ENCODE assay signal across 10 mouse cellular contexts in genomic region chr11:35976482-35976881, GRCm38 (mm10). TPM values are rescaled to one million over a fixed set of nuclear protein-coding genes. Genes with fewer than 3 reads are reported as not detected.
A peak's percentile ranks its signal among the peaks of the same experiment; 100 is the strongest.
DNase-seq lines count a peak whose midpoint lies in the region; ATAC-seq and TF ChIP-seq lines count a peak whose summit lies in the region.
"Had no signal": no experiment of that assay in that cellular context is flagged by ENCODE, and none has a peak within 500 bp of the region (broad histone marks: within the 10 kb centered on the region; RNA-seq: fewer than 3 reads in every experiment).

No protein-coding gene starts in this region.

- WGBS in lung, postnatal 0 days, result 38% methylated on average over 6 of the region's 6 CpGs
- WGBS in embryonic facial prominence, embryonic 14.5 days, result 33% methylated on average over 6 of the region's 6 CpGs
- 41% methylated on average over 6 of the region's 6 CpGs for whole genome bisulfite sequencing in neural tube, embryonic 14.5 days

- no peak for DNase-seq in lung, postnatal 0 days (ENCODE audit: low spot score)
- DNase-seq in lung, adult 18-20 months, result no peak
- DNase-seq in embryonic facial prominence, embryonic 14.5 days (ENCODE audit: low spot score), result peak; percentile 80
- DNase-seq in kidney, postnatal 10 days, result peak; percentile 66
- no peak for DNase-seq in gastrocnemius, adult 8-10 months (ENCODE audit: low spot score in 2 of 2)
- no peak for DNase-seq in thymus, postnatal 10 days (ENCODE audit: low spot score in 2 of 2)
- DNase-seq in adrenal gland, postnatal 25 days, result no peak
- DNase-seq: gastrocnemius, adult 2 months had no signal

- H3K4me3 ChIP-seq in lung, postnatal 0 days (ENCODE audit: low read depth, low read length), result no peak overlapping the region
- H3K4me3 ChIP-seq in embryonic facial prominence, embryonic 14.5 days (ENCODE audit: low read depth, low read length), result no peak overlapping the region
- H3K4me3 ChIP-seq in neural tube, embryonic 14.5 days (ENCODE audit: low read depth, low read length), result no peak overlapping the region
- H3K4me3 ChIP-seq: gastrocnemius, adult 2 months; megakaryocyte, embryonic 14.5 days had no signal

- H3K9me3 ChIP-seq in lung, postnatal 0 days (ENCODE audit: low read length), result no peaks in the 10 kb centered on the region
- H3K9me3 ChIP-seq in embryonic facial prominence, embryonic 14.5 days (ENCODE audit: control insufficient read depth, low read length), result no peaks in the 10 kb centered on the region
- no peaks in the 10 kb centered on the region for H3K9me3 ChIP-seq in neural tube, embryonic 14.5 days (ENCODE audit: control insufficient read depth, low read length)
- H3K9me3 ChIP-seq: megakaryocyte, embryonic 14.5 days had no signal

- H3K9ac ChIP-seq in lung, postnatal 0 days (replicated peaks; ENCODE audit: low read depth), result no peak overlapping the region
- H3K9ac ChIP-seq in embryonic facial prominence, embryonic 14.5 days (ENCODE audit: low read depth, low read length), result no peak overlapping the region
- H3K9ac ChIP-seq in neural tube, embryonic 14.5 days (replicated peaks; ENCODE audit: low read depth, low read length), result no peak overlapping the region

- H3K4me2 ChIP-seq in lung, postnatal 0 days (replicated peaks; ENCODE audit: low read depth, low read length), result no peak overlapping the region
- H3K4me2 ChIP-seq in embryonic facial prominence, embryonic 14.5 days (ENCODE audit: low read depth, low read length), result no peak overlapping the region
- H3K4me2 ChIP-seq in neural tube, embryonic 14.5 days (ENCODE audit: low read depth, low read length), result no peak overlapping the region

- peaks cover 2% of the 10 kb centered on the region; the same call in 1 of the 2 replicates for H3K4me1 ChIP-seq in lung, postnatal 0 days (ENCODE audit: insufficient read depth, low read depth, low read length)
- 0 out of 2 replicates have a peak, but pooled peaks cover 3% of the 10 kb centered on the region for H3K4me1 ChIP-seq in embryonic facial prominence, embryonic 14.5 days (ENCODE audit: control insufficient read depth, insufficient read depth, low read length)
- H3K4me1 ChIP-seq in neural tube, embryonic 14.5 days (ENCODE audit: control insufficient read depth, insufficient read depth, low read length), result peaks cover 9% of the 10 kb centered on the region; the same call in 1 of the 2 replicates

- 0 out of 2 replicates have a peak, but pooled peaks have one; percentile 3 for TF ChIP-seq CTCF in lung, postnatal 0 days (IDR thresholded peaks at IDR 0.05)

- ATAC-seq in lung, postnatal 0 days, result no peak
- ATAC-seq in embryonic facial prominence, embryonic 14.5 days (ENCODE audit: low read depth), result peak; percentile 54; the same call in 1 of the 2 replicates
- peak; percentile 61; the same call in 1 of the 2 replicates for ATAC-seq in neural tube, embryonic 14.5 days (ENCODE audit: low read depth)

- TF ChIP-seq EP300 in lung, postnatal 0 days (IDR thresholded peaks at IDR 0.05), result no peak

- peak overlapping the region; percentile 43 for H3K27ac ChIP-seq in lung, postnatal 0 days (ENCODE audit: low read length)
- H3K27ac ChIP-seq in embryonic facial prominence, embryonic 14.5 days (replicated peaks; ENCODE audit: low read depth, low read length), result no peak overlapping the region
- H3K27ac ChIP-seq in neural tube, embryonic 14.5 days (ENCODE audit: low read depth, low read length), result no peak overlapping the region; the same call in 1 of the 2 replicates
- H3K27ac ChIP-seq: gastrocnemius, adult 2 months had no signal

- 0 out of 2 replicates have a peak, but pooled peaks cover 5% of the 10 kb centered on the region for H3K27me3 ChIP-seq in lung, postnatal 0 days (replicated peaks; ENCODE audit: insufficient read depth, low read length)
- peaks cover 17% of the 10 kb centered on the region for H3K27me3 ChIP-seq in embryonic facial prominence, embryonic 14.5 days (replicated peaks; ENCODE audit: control insufficient read depth, insufficient read depth, low read length)
- H3K27me3 ChIP-seq in neural tube, embryonic 14.5 days (ENCODE audit: control insufficient read depth, insufficient read depth, low read length), result no peaks in the 10 kb centered on the region

- no peaks in the 10 kb centered on the region for H3K36me3 ChIP-seq in lung, postnatal 0 days (ENCODE audit: insufficient read depth, low read length)
- no peaks in the 10 kb centered on the region for H3K36me3 ChIP-seq in embryonic facial prominence, embryonic 14.5 days (ENCODE audit: control insufficient read depth, insufficient read depth, low read length)
- no peaks in the 10 kb centered on the region for H3K36me3 ChIP-seq in neural tube, embryonic 14.5 days (ENCODE audit: control insufficient read depth, insufficient read depth, low read length)

RNA-seq across cellular contexts. Expression of gene Wwc1, which starts 3.8 kb away (rescaled TPM):
- 22.1 and 31.0 TPM in 2 replicates for polyA plus RNA-seq in lung, postnatal 0 days (2015; fragmentation: Nextera tagmentation; extraction: Ambion mirVana)
- 4.1 and 4.3 TPM in 2 replicates for polyA plus RNA-seq in embryonic facial prominence, embryonic 14.5 days (2014; fragmentation: Nextera tagmentation; extraction: Ambion mirVana)
- polyA plus RNA-seq in neural tube, embryonic 14.5 days (2014; fragmentation: Nextera tagmentation; extraction: Ambion mirVana), result 6.0 and 7.2 TPM in 2 replicates
- under 1 TPM in 2 of 4 experiments, not detected in 2; 0.07 to 0.10 TPM for total RNA-seq in gastrocnemius, adult 8-10 months (2022)
- 80.2 and 103 TPM in 2 replicates for total RNA-seq in adrenal gland, postnatal 25 days (2021)
- total RNA-seq: gastrocnemius, adult 2 months had no signal

Comparison
In these comparisons a context has a peak if more than half of its experiments do, and no peak if none do; other contexts are left out.
1. DNase-seq: peak in embryonic facial prominence, embryonic 14.5 days (single experiment) and kidney, postnatal 10 days (single experiment); none in lung, postnatal 0 days (single experiment), lung, adult 18-20 months (0 of 2), gastrocnemius, adult 8-10 months (0 of 2), thymus, postnatal 10 days (0 of 2) and adrenal gland, postnatal 25 days (single experiment).